Mouse (Mus musculus) neutrophil, adult 5-6 weeks (primary cell): Measurements from ENCODE around the gene Ephb3. TPM values are rescaled to one million over a fixed set of nuclear protein-coding genes. Genes with fewer than 3 reads are reported as not detected.
"Not testable (repeated sequence)": the region's sequence is repeated elsewhere in the genome, so short reads cannot be mapped to it uniquely, and the experiment has no call there.

Experiments
- ATAC-seq: fragments of 151-379, 151-347 bp; 2 replicates; pipeline ENCODE4 v1.8.0; 2017; ENCODE audit warnings: mild to moderate bottlenecking, moderate TSS enrichment; ENCODE audit not compliant: insufficient number of reproducible peaks, poor library complexity, low FRiP score, severe bottlenecking; ENCODE audit errors: extremely low read depth
- total RNA-seq: library from RNA; stranded (forward); fragments of 200-1000 nt; gene quantifications from 2 replicates; pipeline ENCODE4 v1.2.3, GENCODE M21; 2017

Ephb3 gene
- 0.47 and 2.2 TPM in 2 replicates for total RNA-seq

GRCm38 (mm10) chr16:21204367-21205092 is at the start of gene Ephb3:
Ephb3 (plus strand) TSS chr16:21204755.
- no peak for ATAC-seq

GRCm38 (mm10) chr16:21156261-21156660 is 48.3 kb upstream of the Ephb3 start:
- not testable (repeated sequence) for ATAC-seq

- not testable (repeated sequence) for ATAC-seq
Measured at GRCm38 (mm10) chr16:21159226-21159625, 45.3 kb upstream of the Ephb3 start.

GRCm38 (mm10) chr16:21163423-21163822 is 41.1 kb upstream of the Ephb3 start:
- not testable (repeated sequence) for ATAC-seq

- peak; percentile 53; the same call in 1 of the 2 replicates for ATAC-seq
Measured at GRCm38 (mm10) chr16:21165343-21166220, 39.0 kb upstream of the Ephb3 start.

GRCm38 (mm10) chr16:21168730-21169129 is 35.8 kb upstream of the Ephb3 start:
- ATAC-seq, result no peak

GRCm38 (mm10) chr16:21175236-21175635 is 29.3 kb upstream of the Ephb3 start:
- ATAC-seq, result no peak

- ATAC-seq, result no peak
Measured at GRCm38 (mm10) chr16:21182108-21182507, 22.4 kb upstream of the Ephb3 start.

- ATAC-seq, result no peak
Measured at GRCm38 (mm10) chr16:21184697-21185096, 19.9 kb upstream of the Ephb3 start.

- no peak for ATAC-seq
Measured at GRCm38 (mm10) chr16:21187568-21187967, 17.0 kb upstream of the Ephb3 start.

GRCm38 (mm10) chr16:21188345-21188744 is 16.2 kb upstream of the Ephb3 start:
- no peak for ATAC-seq

GRCm38 (mm10) chr16:21191569-21191968 is 13.0 kb upstream of the Ephb3 start:
- no peak for ATAC-seq

- ATAC-seq, result no peak
Measured at GRCm38 (mm10) chr16:21192509-21193354, 11.8 kb upstream of the Ephb3 start.

GRCm38 (mm10) chr16:21194182-21194581 is 10.4 kb upstream of the Ephb3 start:
- no peak for ATAC-seq

GRCm38 (mm10) chr16:21195260-21195866 is 9.2 kb upstream of the Ephb3 start:
- ATAC-seq, result no peak

GRCm38 (mm10) chr16:21196576-21196975 is 8.0 kb upstream of the Ephb3 start:
- ATAC-seq, result no peak

- ATAC-seq, result no peak
Measured at GRCm38 (mm10) chr16:21197542-21197941, 7.0 kb upstream of the Ephb3 start.

GRCm38 (mm10) chr16:21198006-21198405 is 6.5 kb upstream of the Ephb3 start:
- ATAC-seq, result no peak

- ATAC-seq, result no peak
Measured at GRCm38 (mm10) chr16:21198529-21198928, 6.0 kb upstream of the Ephb3 start.
